Mouse (Mus musculus) brown adipose tissue, adult 24 weeks (tissue): ENCODE data around the gene Mbtd1. TPM values are rescaled to one million over a fixed set of nuclear protein-coding genes. Genes with fewer than 3 reads are reported as not detected.

Experiments used
- H3K27ac ChIP-seq: fragments of 200-500 bp; replicated peaks from 2 replicates; pipeline ENCODE4 v1.5.1; 2012; ENCODE audit warnings: low read depth, mild to moderate bottlenecking, low read length
- H3K4me1 ChIP-seq: fragments of 200-500 bp; 2 replicates; pipeline ENCODE4 v1.6.1; 2012; ENCODE audit warnings: low read length, mixed read lengths; ENCODE audit not compliant: control insufficient read depth, insufficient read depth, insufficient read length
- H3K4me3 ChIP-seq: fragments of 200-500 bp; 2 replicates; pipeline ENCODE4 v1.5.1; 2012; ENCODE audit warnings: low read depth, mild to moderate bottlenecking, low read length, moderate library complexity; ENCODE audit not compliant: insufficient read depth
- polyA plus RNA-seq: library from polyadenylated mRNA; stranded (reverse); fragments of >200 nt; gene quantifications from 2 replicates; pipeline ENCODE4 v1.2.4, GENCODE M21; 2012; ENCODE audit not compliant: missing spikeins, insufficient read depth, insufficient read length

The Mbtd1 gene
- polyA plus RNA-seq, 1 experiment: 12.5 TPM

DNA sequence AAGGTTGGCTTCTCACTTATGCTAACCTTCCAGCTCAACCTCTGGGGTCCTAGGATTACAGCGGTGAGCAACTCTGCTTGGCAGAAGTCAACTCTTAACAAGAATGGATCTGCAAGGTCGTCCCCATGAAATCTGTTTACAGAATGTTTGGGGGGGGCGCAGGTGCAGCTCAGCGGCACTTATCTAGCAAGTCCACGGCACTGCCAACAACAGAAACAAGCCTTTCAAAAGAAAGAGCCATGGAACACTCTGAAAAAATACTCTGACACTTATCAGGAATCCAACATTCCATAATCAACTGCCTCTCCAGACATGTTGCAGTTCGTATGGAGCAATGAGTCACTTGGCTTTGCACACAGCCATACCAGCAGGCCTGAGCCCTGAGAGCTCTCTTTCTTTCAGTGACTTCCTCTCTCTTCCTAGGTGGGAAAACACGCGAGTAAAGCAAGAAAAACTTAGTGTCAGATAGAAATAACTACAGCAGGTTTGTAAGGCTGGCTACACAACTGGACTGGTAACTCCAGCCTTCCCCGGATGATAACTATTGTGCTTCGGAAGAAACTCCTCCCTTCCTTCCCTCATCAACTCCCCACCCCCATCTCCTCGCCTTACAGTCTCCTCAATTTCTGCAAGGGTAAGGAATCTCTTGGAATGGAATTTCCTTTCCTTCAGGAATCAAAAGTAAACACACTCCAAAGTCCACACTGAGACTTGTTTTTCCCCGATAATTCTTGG lies 102.8 kb downstream of the Mbtd1 start:
- peaks cover 22% of the 10 kb centered on the region for H3K4me1 ChIP-seq
- H3K4me3 ChIP-seq: no peak overlapping the region
- peak overlapping the region; percentile 98 for H3K27ac ChIP-seq

- H3K4me1 ChIP-seq: peaks cover 11% of the 10 kb centered on the region
- peak overlapping the region; percentile 99 for H3K27ac ChIP-seq
- H3K4me3 ChIP-seq: peak overlapping the region; percentile 67
Measured at GRCm38 (mm10) chr11:93994531-93994930, 108.9 kb downstream of the Mbtd1 start.

GRCm38 (mm10) chr11:93995111-93995719 lies 109.6 kb downstream of the Mbtd1 start:
- peak overlapping the region; percentile 67 for H3K4me3 ChIP-seq
- H3K4me1 ChIP-seq: peaks cover 9% of the 10 kb centered on the region
- H3K27ac ChIP-seq: peak overlapping the region; percentile 99

GRCm38 (mm10) chr11:93995720-93996305 lies 110.2 kb downstream of the Mbtd1 start, which contains the start of gene Spag9:
Spag9 (plus strand) TSS chr11:93996091.
- Histone ChIP-seq H3K4me1 (peaks cover 9% of the 10 kb centered on the region), H3K4me3 (peak within 1 kb of the TSS; percentile 99)

More at GRCm38 (mm10) chr11:93995720-93996305, 110.2 kb downstream of the Mbtd1 start, which contains the start of gene Spag9:
- peak within 1 kb of the TSS; percentile 99 for H3K27ac ChIP-seq

Other genes with a start within 250 kb of the Mbtd1 start
- 11.6 and 12.6 TPM in 2 replicates for gene Utp18, start 86 bp upstream of the Mbtd1 start, polyA plus RNA-seq
- gene Nme2, start 70.4 kb downstream of the Mbtd1 start, polyA plus RNA-seq: 510 and 580 TPM in 2 replicates
- gene Gm20390, start 82.4 kb downstream of the Mbtd1 start, polyA plus RNA-seq: 164 and 189 TPM in 2 replicates
- gene Nme1, start 82.7 kb downstream of the Mbtd1 start, polyA plus RNA-seq: 33.7 and 46.1 TPM in 2 replicates
- 39.2 and 45.7 TPM in 2 replicates for gene Spag9, start 110.2 kb downstream of the Mbtd1 start, polyA plus RNA-seq